ENCODE assay signal across 31 mouse cellular contexts in genomic region chr11:100784286-100784685, GRCm38 (mm10). TPM values are rescaled to one million over a fixed set of nuclear protein-coding genes. Genes with fewer than 3 reads are reported as not detected.
DNase-seq lines count a peak whose midpoint lies in the region; ATAC-seq and TF ChIP-seq lines count a peak whose summit lies in the region.
"Had no signal": no experiment of that assay in that cellular context is flagged by ENCODE, and none has a peak within 500 bp of the region (broad histone marks: within the 10 kb centered on the region; RNA-seq: fewer than 3 reads in every experiment).

No protein-coding gene starts in this region.

- no peak overlapping the region for H3K27ac ChIP-seq in kidney, adult 2 months (ENCODE audit: insufficient read depth, low read depth, low read length)
- H3K27ac ChIP-seq: embryonic facial prominence, embryonic 12.5 days; embryonic facial prominence, embryonic 15.5 days; gastrocnemius, adult 2 months; heart, embryonic 15.5 days; hindbrain, embryonic 10.5 days; hindbrain, embryonic 14.5 days; hindbrain, postnatal 0 days; kidney, embryonic 15.5 days had no signal

- H3K4me1 ChIP-seq in kidney, adult 2 months (ENCODE audit: control insufficient read depth, insufficient read depth, low read length), result peaks cover 4% of the 10 kb centered on the region; the same call in 1 of the 2 replicates

- TF ChIP-seq CTCF in kidney, adult 2 months (conservative IDR thresholded peaks at IDR 0.05; ENCODE audit: insufficient read depth, insufficient read length, low read depth, low read length), result no peak

- peak; percentile 31 for DNase-seq in cerebellum, adult 11 months
- peak; percentile 60 to 73 for DNase-seq in cerebellum, postnatal 10 days
- no peak for DNase-seq in cerebellum, postnatal 4 days (ENCODE audit: low spot score in 2 of 2)
- DNase-seq in kidney, adult 2 months, result peak; percentile 29
- DNase-seq in kidney, adult 9 months, result no peak
- peak; percentile 50 to 51 for DNase-seq in cerebellum, postnatal 36 days
- DNase-seq: adrenal gland, postnatal 25 days; B cell, adult 2 months; forebrain, postnatal 0 days; gastrocnemius, adult 2 months; gastrocnemius, postnatal 14 days; heart, adult 11 months; heart, postnatal 10 days; heart, postnatal 36 days; kidney, adult 18-20 months had no signal

- ATAC-seq in cerebellum, adult (ENCODE audit: insufficient number of reproducible peaks, low FRiP score, low TSS enrichment), result no peak
- ATAC-seq: forebrain, embryonic 14.5 days; forebrain, postnatal 0 days; hindbrain, postnatal 0 days; inflammation-experienced regulatory T-cells, adult 6 months; intestine, embryonic 16.5 days; Patski had no signal

- no peak for TF ChIP-seq POLR2A in kidney, adult 2 months (IDR thresholded peaks at IDR 0.05; ENCODE audit: low read depth, low read length)

- H3K27me3 ChIP-seq in kidney, adult 2 months (replicated peaks; ENCODE audit: control insufficient read depth, insufficient read depth, low read length), result no peaks in the 10 kb centered on the region
- H3K27me3 ChIP-seq: CH12.LX; embryonic facial prominence, embryonic 12.5 days; embryonic facial prominence, embryonic 15.5 days; heart, embryonic 12.5 days; heart, embryonic 15.5 days; kidney, embryonic 15.5 days; Patski had no signal

- no peaks in the 10 kb centered on the region; the same call in 1 of the 2 replicates for H3K36me3 ChIP-seq in kidney, adult 2 months (ENCODE audit: control insufficient read depth, insufficient read depth, low read length)

- WGBS in kidney, adult 2 months, result 75% methylated on average over 8 of the region's 8 CpGs

- H3K4me3 ChIP-seq in kidney, adult 2 months (ENCODE audit: insufficient read depth, low read depth, low read length), result no peak overlapping the region
- H3K4me3 ChIP-seq: embryonic facial prominence, embryonic 12.5 days; embryonic facial prominence, embryonic 15.5 days; gastrocnemius, adult 2 months; heart, embryonic 12.5 days; heart, embryonic 15.5 days; hindbrain, embryonic 10.5 days; kidney, embryonic 15.5 days had no signal

RNA-seq across cellular contexts. Expression of gene Ghdc, which starts 13.5 kb away (rescaled TPM):
- polyA plus RNA-seq in kidney, adult 2 months (2012; rRNA removed), result 30.4 and 31.8 TPM in 2 replicates

RNA-seq across cellular contexts. Expression of gene Hcrt, which starts 21.6 kb away (rescaled TPM):
- not detected in 2 replicates for polyA plus RNA-seq in kidney, adult 2 months (2012; rRNA removed)
- polyA plus RNA-seq: embryonic facial prominence, embryonic 12.5 days; embryonic facial prominence, embryonic 15.5 days; forebrain, embryonic 11.5 days; G1E; heart, embryonic 12.5 days; heart, embryonic 15.5 days; hindbrain, embryonic 10.5 days; hindbrain, embryonic 14.5 days; inflammation-experienced regulatory T-cells, adult 6 months; intestine, embryonic 16.5 days; kidney, embryonic 15.5 days; Patski had no signal

RNA-seq across cellular contexts. Expression of gene Kcnh4, which starts 24.5 kb away (rescaled TPM):
- 0.04 and 0.08 TPM in 2 replicates for polyA plus RNA-seq in kidney, adult 2 months (2012; rRNA removed)
- polyA plus RNA-seq: G1E; heart, embryonic 12.5 days; heart, embryonic 15.5 days had no signal

RNA-seq across cellular contexts. Expression of gene Rab5c, which starts 46.3 kb away (rescaled TPM):
- 445 and 472 TPM in 2 replicates for polyA plus RNA-seq in kidney, adult 2 months (2012; rRNA removed)

Comparison
In these comparisons a context has a peak if more than half of its experiments do, and no peak if none do; other contexts are left out.
1. DNase-seq: peak in cerebellum, adult 11 months (single experiment), cerebellum, postnatal 10 days (2 of 2), kidney, adult 2 months (single experiment) and cerebellum, postnatal 36 days (2 of 2); none in cerebellum, postnatal 4 days (0 of 2) and kidney, adult 9 months (single experiment).